Mouse (Mus musculus): ENCODE measurements around the gene Cgnl1.

The Cgnl1 gene

DNA sequence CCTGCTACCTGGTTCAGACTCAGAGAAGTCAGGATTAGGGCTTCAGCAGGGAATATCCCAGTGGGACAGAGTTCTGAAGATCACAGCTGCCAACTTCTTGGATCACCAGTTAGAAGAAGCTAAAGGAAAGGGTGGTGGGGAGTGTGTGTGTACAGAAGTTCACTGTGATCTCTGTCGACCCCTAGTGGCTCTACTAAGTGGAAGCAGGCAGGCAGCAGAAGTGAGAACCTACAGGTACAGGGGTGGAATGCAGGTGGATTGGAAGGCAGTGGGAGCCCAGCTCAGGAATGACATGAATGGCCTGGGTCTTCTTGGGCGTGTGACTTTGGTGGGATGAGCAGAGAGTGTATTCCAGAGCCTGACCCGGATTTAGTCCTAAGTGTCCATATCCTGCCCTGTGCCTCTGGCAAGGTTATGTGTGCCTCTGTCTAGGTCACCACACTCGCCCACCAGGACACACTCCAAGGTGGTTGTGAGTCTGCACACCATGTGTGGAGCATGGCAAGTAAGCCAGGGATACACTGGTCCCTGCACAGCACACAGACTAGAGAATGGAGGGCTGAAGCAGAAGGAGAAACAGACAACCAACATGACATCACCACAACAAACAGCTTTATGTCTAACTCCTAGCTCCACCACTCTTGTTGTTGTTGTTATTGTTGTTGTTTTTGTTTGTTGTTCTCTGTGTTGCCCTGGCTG lies 147.4 kb downstream of the Cgnl1 start:
- CTCF ChIA-PET = interaction anchor here (0.6 to 0.9 kb wide), 3 partner anchors 8 to 189 kb away, joined by 3 read pairs; no protein-coding TSS in a partner anchor

GRCm38 (mm10) chr9:71622593-71622992 lies 148.8 kb downstream of the Cgnl1 start:
- CTCF ChIA-PET = interaction anchor here (0.6 kb wide), 1 partner anchor 110 kb away, joined by 3 read pairs; no protein-coding TSS in a partner anchor

GRCm38 (mm10) chr9:71621968-71622367 lies 149.4 kb downstream of the Cgnl1 start:
- CTCF ChIA-PET = interaction anchor here (0.6 kb wide), 1 partner anchor 442 kb away, joined by 4 read pairs; no protein-coding TSS in a partner anchor

DNA sequence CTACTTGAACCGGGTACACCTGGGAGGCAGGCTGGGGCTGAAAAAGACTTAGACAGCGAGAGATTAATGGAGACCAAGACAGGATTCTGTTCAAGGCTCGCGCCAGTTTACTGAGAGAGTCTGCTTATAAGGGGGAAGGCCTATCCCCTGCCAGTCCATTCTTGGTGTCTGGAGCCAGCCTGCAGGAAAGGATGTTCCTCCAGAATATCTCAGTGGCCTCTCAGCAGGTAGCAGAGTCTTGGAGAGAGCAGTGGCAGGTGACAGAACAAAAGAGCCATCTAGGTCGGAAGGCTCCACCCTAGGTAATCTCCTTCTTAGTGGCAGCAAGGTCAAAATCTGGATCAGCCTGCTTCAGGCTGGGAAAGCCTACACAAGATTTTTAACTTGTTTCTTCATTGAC lies 151.3 kb downstream of the Cgnl1 start:
- CTCF ChIA-PET = interaction anchor here (0.6 kb wide), 1 partner anchor 569 kb away, joined by 4 read pairs; no protein-coding TSS in a partner anchor

GRCm38 (mm10) chr9:71617363-71617762 lies 154.0 kb downstream of the Cgnl1 start:
- CTCF ChIA-PET = interaction anchor here (0.6 to 4.2 kb wide), 7 partner anchors 9 to 603 kb away, joined by 3 to 23 read pairs (median 5); no protein-coding TSS in a partner anchor

DNA sequence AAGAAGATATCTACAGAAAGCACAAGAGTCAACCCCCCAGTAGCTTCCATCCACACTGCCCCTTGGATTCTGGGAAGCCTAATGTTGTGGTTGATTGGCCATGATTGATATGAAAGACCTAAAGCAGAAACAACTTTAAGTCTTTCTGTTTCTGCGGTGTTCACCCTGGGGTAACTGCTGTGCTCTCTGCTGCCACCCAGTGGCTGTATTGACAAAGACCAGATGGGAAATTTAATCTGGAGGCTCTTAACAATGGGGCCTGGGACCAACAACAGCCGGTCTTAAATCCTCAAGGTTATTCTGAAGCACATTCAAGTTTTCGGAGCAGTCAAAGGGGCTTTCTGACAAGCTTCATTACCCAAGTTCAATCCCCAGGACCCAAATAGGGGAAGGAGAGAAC lies 155.2 kb downstream of the Cgnl1 start:
- CTCF ChIA-PET = interaction anchor here (1.2 to 4.2 kb wide), 5 partner anchors 8 to 72 kb away, joined by 3 to 23 read pairs (median 6); no protein-coding TSS in a partner anchor

DNA sequence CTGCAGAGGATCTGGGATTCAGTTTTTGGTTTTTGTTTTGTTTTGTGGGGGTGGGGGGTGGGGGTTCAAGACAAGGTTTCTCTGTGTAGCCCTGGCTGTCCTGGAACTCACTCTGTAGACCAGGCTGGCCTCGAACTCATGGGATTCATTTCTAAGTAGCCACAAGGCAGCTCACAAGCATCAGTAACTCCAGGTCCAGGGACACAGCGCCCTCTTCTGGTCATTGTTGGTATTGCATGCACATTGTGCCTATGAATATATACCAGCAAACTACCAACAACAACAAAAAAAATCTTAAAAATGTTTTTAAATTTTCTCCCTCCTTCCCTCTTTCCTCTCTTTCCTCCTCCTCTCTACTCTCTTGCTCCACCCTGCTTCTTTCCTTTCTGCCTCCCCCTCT lies 156.8 kb downstream of the Cgnl1 start:
- CTCF ChIA-PET = interaction anchor here (0.7 to 4.2 kb wide), 4 partner anchors 9 to 71 kb away, joined by 3 to 23 read pairs (median 6); no protein-coding TSS in a partner anchor

DNA sequence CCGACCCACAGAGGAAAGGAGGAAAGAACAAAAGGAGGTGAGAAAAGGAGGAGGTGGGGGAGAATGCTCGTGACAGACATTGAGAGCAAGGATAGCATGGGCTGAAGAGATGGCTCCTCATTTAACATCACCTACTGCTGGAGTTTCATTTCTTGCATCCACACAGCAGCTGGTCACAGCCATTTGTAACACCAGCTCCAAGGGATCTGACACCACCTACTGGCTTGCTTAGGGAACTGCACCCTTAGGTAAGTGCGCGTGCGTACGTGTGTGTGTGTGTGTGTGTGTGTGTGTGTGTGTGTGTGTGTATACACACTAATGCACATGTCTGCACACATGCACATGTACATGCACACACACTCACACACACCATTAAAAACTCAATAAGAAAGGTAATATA lies 158.4 kb downstream of the Cgnl1 start:
- CTCF ChIA-PET = interaction anchor here (0.7 kb wide), 1 partner anchor 861 kb away, joined by 4 read pairs; no protein-coding TSS in a partner anchor

DNA sequence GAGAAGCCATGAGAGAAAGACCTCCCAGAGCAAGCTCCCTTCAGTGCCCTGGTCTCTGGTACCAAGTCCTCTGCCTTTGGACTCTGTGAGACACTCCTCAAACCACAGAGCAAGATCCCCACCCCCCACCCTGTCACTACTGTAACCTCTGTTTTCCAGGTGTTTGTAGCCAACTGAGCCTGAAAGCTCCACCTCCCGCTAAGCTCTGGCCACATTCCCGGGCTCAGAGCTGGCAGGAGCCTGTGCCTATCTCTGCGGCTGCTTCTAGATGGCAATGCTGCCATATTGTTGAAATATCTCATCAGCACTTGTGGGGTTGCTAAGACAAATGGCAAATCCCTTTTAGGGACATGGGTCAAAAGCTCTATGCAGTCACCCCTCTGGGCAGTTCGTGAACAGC lies 159.5 kb downstream of the Cgnl1 start:
- CTCF ChIA-PET = no interaction called here

- CTCF ChIA-PET = no interaction called here
Observed at GRCm38 (mm10) chr9:71609010-71609409, 162.4 kb downstream of the Cgnl1 start.

GRCm38 (mm10) chr9:71606296-71607057 lies 164.9 kb downstream of the Cgnl1 start:
- CTCF ChIA-PET = interaction anchor here (0.5 kb wide), 1 partner anchor 69 kb away, joined by 9 read pairs; no protein-coding TSS in a partner anchor

DNA sequence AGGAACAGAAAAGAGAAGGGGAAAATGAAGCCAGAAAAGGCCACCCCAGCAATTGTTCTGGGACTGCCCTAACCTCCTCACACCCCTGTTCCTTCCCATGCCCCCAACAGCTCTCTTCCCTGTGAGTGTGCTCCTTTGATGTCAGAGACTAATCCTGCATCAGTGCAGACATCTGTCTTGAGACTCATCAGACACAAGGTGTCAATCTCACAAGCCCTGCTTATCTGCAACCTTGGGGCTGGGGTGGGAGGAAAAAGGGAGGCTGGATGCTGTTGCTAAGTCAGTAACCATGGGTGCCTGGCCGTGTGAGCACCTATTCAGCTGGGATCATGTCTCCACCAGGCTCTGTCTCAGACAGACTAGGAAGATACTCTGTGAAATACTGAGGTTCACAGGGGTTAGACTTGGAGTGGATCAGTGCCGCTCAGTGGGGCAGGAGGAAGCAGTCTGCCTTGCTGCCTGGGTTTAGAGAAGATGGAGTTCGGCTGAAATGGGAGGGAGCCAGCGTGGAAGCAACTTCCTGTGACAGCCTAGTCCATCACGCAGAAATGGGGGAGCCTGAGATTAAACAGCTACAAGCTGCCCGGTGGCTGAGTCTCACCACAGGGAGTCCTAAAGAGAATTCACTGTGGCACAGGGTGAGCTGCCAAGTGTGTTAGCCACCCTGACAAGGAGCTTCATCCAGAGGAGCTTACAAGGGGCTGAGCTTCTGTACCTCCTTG lies 166.3 kb downstream of the Cgnl1 start:
- CTCF ChIA-PET = no interaction called here

DNA sequence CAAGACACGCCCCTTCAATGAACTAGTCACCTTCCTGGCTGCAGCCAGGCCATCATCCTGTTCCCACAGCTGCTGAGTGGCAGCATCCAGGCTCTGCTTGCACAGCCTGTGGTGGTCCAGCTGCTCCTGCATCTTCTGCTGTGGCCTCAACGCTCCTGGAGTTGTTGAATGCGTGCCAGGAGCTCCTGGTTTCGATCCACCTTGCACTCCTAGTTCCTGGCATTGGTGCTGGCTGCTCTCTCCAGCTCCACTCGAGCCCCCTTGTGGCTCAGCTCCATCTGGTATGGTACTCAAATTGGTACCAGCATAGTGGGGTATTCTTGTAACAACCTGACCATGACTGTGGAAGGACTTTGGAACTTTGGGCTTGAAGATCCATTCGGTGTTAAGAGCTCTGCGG lies 171.5 kb downstream of the Cgnl1 start:
- CTCF ChIA-PET = interaction anchor here (1.2 kb wide), 1 partner anchor 17 kb away, joined by 5 read pairs; no protein-coding TSS in a partner anchor

DNA sequence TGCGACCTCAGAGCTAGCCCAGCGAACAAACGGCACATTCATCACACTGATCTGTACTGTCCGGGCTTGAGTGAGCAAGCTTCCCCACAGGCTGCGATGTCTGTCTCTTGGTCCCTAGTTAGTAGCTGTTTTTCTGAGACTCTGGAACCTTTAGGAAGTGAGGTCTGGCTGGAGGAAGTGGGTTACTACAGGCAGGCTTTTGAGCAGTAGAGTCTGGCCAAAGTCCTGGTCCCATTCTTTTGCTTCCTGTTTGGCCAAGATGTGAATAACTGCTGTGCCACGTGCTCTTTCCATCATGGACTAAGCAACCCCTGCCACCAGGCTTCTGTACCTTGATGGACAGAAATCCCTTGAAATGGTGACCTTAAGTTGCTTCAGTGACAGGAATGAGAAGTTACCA lies 174.5 kb downstream of the Cgnl1 start:
- CTCF ChIA-PET = no interaction called here

DNA sequence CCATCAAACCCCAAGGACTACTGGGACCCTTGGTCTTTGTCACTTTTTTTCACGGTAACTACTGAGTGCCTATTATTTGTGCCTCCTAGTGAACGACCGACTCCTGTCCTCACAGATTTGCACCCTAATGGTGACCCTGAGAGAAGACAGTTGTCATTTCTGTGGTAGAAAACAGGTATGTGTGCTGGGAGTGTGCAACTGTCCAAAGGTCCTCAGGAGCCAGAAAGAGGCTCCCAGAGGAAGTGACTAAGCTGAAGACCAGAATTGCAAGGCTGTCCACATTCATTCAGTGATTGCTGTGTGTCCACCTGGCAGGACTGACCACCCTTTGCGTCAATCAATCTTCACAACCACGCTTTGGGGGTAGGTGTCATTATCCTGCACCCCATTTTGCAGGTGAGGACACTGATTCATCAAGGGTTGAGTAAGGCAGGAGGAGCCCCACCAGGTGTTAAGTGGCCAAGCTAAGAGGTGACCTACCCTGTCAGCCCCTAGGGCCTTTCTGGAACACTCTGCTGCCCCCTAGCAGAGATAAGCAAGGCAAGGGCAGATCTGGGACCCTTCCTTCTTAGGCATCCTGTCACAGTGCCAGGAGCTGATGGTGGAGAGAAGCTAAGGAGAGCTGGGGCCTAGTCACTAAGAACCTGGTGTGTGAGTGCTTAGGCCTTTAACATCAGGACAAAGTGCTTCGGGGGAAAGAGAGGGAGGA lies 178.7 kb downstream of the Cgnl1 start:
- CTCF ChIA-PET = interaction anchor here (1.1 kb wide), 1 partner anchor 52 kb away, joined by 3 read pairs; no protein-coding TSS in a partner anchor

- CTCF ChIA-PET = interaction anchor here (1.1 kb wide), 1 partner anchor 51 kb away, joined by 3 read pairs; no protein-coding TSS in a partner anchor
Observed at GRCm38 (mm10) chr9:71591938-71592548, 179.4 kb downstream of the Cgnl1 start, which contains the start of gene Myzap. Gene Myzap (minus strand): TSS chr9:71592360.

GRCm38 (mm10) chr9:71591106-71591505 lies 180.3 kb downstream of the Cgnl1 start:
- CTCF ChIA-PET = interaction anchor here (0.6 kb wide), 1 partner anchor 1155 kb away, joined by 6 read pairs; no protein-coding TSS in a partner anchor

DNA sequence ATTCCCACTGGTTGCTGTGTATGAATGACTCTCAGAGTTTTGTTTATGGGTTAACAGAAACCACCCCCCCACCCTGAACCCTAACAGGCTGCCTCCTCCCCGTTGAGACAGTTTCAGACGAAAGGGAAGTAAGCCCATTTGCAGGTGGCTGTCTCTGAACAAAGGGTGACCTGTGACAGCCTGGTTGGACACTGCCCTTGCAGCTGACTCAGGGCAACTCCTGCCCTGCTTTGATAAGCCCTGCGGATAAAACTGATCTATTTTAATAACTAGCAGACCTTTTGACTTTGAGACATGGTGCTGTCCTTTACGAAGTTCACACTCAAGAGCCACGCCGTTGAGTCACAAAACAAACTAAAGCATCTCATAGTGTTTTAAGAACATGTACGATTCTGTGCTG lies 181.6 kb downstream of the Cgnl1 start:
- CTCF ChIA-PET = no interaction called here

GRCm38 (mm10) chr9:71588930-71589592 lies 182.3 kb downstream of the Cgnl1 start:
- CTCF ChIA-PET = no interaction called here

- CTCF ChIA-PET = no interaction called here
Observed at GRCm38 (mm10) chr9:71586408-71586807, 185.0 kb downstream of the Cgnl1 start.
